Mouse (Mus musculus) myocyte (in vitro differentiated cells): ENCODE measurements around the gene Lingo2. TPM values are rescaled to one million over a fixed set of nuclear protein-coding genes. Genes with fewer than 3 reads are reported as not detected.

Experiments used
- H3K27me3 ChIP-seq: one replicate; pipeline ENCODE4 v1.6.1; 2011; ENCODE audit not compliant: control insufficient read depth, insufficient read depth, insufficient read length
- H3K36me3 ChIP-seq: one replicate; pipeline ENCODE4 v1.6.1; 2011; ENCODE audit not compliant: control insufficient read depth, insufficient read depth
- H3K4me2 ChIP-seq: one replicate; pipeline ENCODE4 v1.6.1; 2011; ENCODE audit warnings: low read depth, control low read depth
- H3K4me3 ChIP-seq: one replicate; pipeline ENCODE4 v1.5.1; 2011; ENCODE audit warnings: mild to moderate bottlenecking, control low read depth, moderate library complexity
- H3K79me2 ChIP-seq: one replicate; pipeline ENCODE4 v1.6.1; 2011; ENCODE audit not compliant: control insufficient read depth, insufficient read depth
- H3ac ChIP-seq: one replicate; pipeline ENCODE4 v1.6.1; 2011; ENCODE audit not compliant: control insufficient read depth, insufficient read length
- CEBPB ChIP-seq: IDR thresholded peaks from 2 replicates; pipeline ENCODE4 v1.6.1; 2011; ENCODE audit warnings: mild to moderate bottlenecking, moderate library complexity; ENCODE audit not compliant: poor library complexity, insufficient read depth, severe bottlenecking
- E2F4 ChIP-seq: IDR thresholded peaks from one replicate; pipeline ENCODE4 v1.6.1; 2011; ENCODE audit warnings: mild to moderate bottlenecking, control low read depth, moderate library complexity; ENCODE audit not compliant: insufficient read depth
- MAX ChIP-seq: IDR thresholded peaks from one replicate; pipeline ENCODE4 v1.6.1; 2011; ENCODE audit warnings: low read depth, mild to moderate bottlenecking, control low read depth
- MYOD1 ChIP-seq, 3 experiments: IDR thresholded peaks; one replicate each; pipeline ENCODE4 v1.6.1; 2011; ENCODE audit warnings: control low read depth in 2 of 3, low read depth in 2 of 3, mild to moderate bottlenecking in 2 of 3, moderate library complexity in 1 of 3; ENCODE audit not compliant: insufficient read length in 2 of 3, control insufficient read depth in 1 of 3
- MYOG ChIP-seq, 3 experiments: IDR thresholded peaks; one replicate each; pipeline ENCODE4 v1.6.1; 2011; ENCODE audit warnings: control low read depth in 2 of 3, low read depth in 2 of 3, mild to moderate bottlenecking in 2 of 3; ENCODE audit not compliant: insufficient read length in 2 of 3, control insufficient read depth in 1 of 3, insufficient read depth in 1 of 3
- POLR2A ChIP-seq: IDR thresholded peaks from one replicate; pipeline ENCODE4 v1.6.1; 2011; ENCODE audit warnings: low read depth, mild to moderate bottlenecking, control low read depth, moderate library complexity; ENCODE audit not compliant: insufficient read length
- POLR2AphosphoS2 ChIP-seq: IDR thresholded peaks from one replicate; pipeline ENCODE4 v1.6.1; 2011; ENCODE audit warnings: low read depth, control low read depth; ENCODE audit not compliant: insufficient read length
- REST ChIP-seq: IDR thresholded peaks from one replicate; pipeline ENCODE4 v1.6.1; 2011; ENCODE audit warnings: mild to moderate bottlenecking, control low read depth, moderate library complexity; ENCODE audit not compliant: insufficient read depth, insufficient read length
- SRF ChIP-seq: IDR thresholded peaks from one replicate; pipeline ENCODE4 v1.6.1; 2011; ENCODE audit warnings: low read depth; ENCODE audit not compliant: control insufficient read depth, insufficient read length
- TCF12 ChIP-seq: IDR thresholded peaks from one replicate; pipeline ENCODE4 v1.6.1; 2011; ENCODE audit warnings: mild to moderate bottlenecking, control low read depth; ENCODE audit not compliant: poor library complexity, insufficient read depth, severe bottlenecking
- TCF3 ChIP-seq: IDR thresholded peaks from one replicate; pipeline ENCODE4 v1.6.1; 2011; ENCODE audit warnings: low read depth, control low read depth; ENCODE audit not compliant: insufficient read length
- USF1 ChIP-seq: IDR thresholded peaks from one replicate; pipeline ENCODE4 v1.6.1; 2011; ENCODE audit warnings: low read depth, mild to moderate bottlenecking, control low read depth, moderate library complexity
- polyA plus RNA-seq: library from polyadenylated mRNA; unstranded; fragments of >200 nt; fragmentation: generic; extraction: Trizol; gene quantifications from one replicate; pipeline ENCODE4 v1.2.1, GENCODE M21; 2012; ENCODE audit warnings: missing spikeins

Gene Lingo2
- polyA plus RNA-seq, 1 experiment: 0.13 TPM

DNA sequence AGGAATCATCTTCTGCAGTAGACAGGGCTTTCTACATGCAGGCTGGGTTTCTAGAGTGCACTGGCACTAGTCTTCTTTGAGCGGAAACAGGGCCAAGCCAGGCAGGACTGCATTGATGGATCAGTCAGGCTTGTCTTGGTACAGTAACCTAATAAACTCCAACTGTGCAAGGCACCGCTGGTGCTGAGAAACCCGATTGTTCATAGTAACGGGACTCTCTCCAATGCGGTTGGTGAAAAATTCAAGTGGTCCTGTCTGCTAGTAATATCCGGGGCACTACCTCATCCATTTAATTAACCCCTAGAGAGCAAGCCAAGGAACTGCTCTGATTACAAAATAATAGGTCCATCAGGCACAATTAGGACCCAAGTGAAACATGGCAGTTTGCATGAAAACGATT, 1106.4 kb downstream of the Lingo2 start:
- Histone ChIP-seq H3K79me2 (no peaks in the 10 kb centered on the region), H3K36me3 (no peaks in the 10 kb centered on the region), H3K4me2 (no peak overlapping the region), H3K27me3 (no peaks in the 10 kb centered on the region), H3K4me3 (no peak overlapping the region), H3ac (no peak overlapping the region)
- TF ChIP-seq POLR2A (no peak), MYOG (IDR thresholded peaks at IDR 0.05; ENCODE audit: control insufficient read depth in 1 of 3, insufficient read depth in 1 of 3, insufficient read length in 2 of 3, low read depth in 2 of 3) (no peak), TCF12 (no peak), REST (no peak), TCF3 (no peak), USF1 (no peak), SRF (no peak), E2F4 (no peak), MYOD1 (IDR thresholded peaks at IDR 0.05; ENCODE audit: control insufficient read depth in 1 of 3, insufficient read length in 2 of 3, low read depth in 2 of 3) (no peak), POLR2AphosphoS2 (no peak), CEBPB (no peak), MAX (no peak)

GRCm38 (mm10) chr4:35844518-35844917, 1107.0 kb downstream of the Lingo2 start:
- Histone ChIP-seq H3K36me3 (no peaks in the 10 kb centered on the region), H3K4me3 (no peak overlapping the region), H3K79me2 (no peaks in the 10 kb centered on the region), H3K4me2 (no peak overlapping the region), H3K27me3 (no peaks in the 10 kb centered on the region), H3ac (no peak overlapping the region)
- TF ChIP-seq MAX (no peak), REST (no peak), USF1 (no peak), POLR2A (no peak), SRF (no peak)

DNA sequence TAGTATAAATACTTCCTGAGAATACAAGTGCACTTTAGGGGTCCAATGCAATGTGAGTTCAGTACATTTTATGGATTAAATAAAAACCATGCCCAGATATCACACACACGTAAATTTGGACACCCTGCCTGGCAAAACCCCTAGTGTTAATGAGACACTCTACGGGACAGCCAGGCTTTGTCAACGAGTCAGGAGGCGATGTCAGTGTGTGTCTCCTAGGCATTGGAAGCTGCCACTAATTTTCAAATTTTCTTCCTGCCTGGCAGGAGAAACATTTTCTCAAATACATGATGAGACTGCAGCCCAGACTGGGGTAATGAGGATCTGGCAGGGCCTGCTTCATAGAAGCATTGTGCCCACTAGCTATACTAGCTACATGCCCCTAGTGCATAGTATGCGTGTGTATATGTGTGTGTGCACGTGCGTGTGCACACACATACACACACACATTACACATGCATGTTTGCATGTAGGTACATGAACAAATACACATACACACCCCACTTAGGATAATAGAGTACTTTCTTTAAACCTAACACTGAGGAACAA, 1128.2 kb downstream of the Lingo2 start:
- no peaks in the 10 kb centered on the region for H3K27me3 ChIP-seq
- no peak overlapping the region for H3K4me2 ChIP-seq
- no peak for TF ChIP-seq CEBPB
- no peak for TF ChIP-seq POLR2AphosphoS2
- no peak for TF ChIP-seq MAX
- no peak for TF ChIP-seq REST
- no peak for TF ChIP-seq MYOG (IDR thresholded peaks at IDR 0.05; ENCODE audit: control insufficient read depth in 1 of 3, insufficient read depth in 1 of 3, insufficient read length in 2 of 3, low read depth in 2 of 3)
- no peak for TF ChIP-seq TCF12
- TF ChIP-seq SRF: no peak
- no peak for TF ChIP-seq MYOD1 (IDR thresholded peaks at IDR 0.05; ENCODE audit: control insufficient read depth in 1 of 3, insufficient read length in 2 of 3, low read depth in 2 of 3)
- TF ChIP-seq E2F4: no peak
- TF ChIP-seq POLR2A: no peak
- no peak for TF ChIP-seq TCF3
- TF ChIP-seq USF1: no peak
- H3K4me3 ChIP-seq: no peak overlapping the region
- H3K36me3 ChIP-seq: no peaks in the 10 kb centered on the region
- H3K79me2 ChIP-seq: no peaks in the 10 kb centered on the region
- no peak overlapping the region for H3ac ChIP-seq

DNA sequence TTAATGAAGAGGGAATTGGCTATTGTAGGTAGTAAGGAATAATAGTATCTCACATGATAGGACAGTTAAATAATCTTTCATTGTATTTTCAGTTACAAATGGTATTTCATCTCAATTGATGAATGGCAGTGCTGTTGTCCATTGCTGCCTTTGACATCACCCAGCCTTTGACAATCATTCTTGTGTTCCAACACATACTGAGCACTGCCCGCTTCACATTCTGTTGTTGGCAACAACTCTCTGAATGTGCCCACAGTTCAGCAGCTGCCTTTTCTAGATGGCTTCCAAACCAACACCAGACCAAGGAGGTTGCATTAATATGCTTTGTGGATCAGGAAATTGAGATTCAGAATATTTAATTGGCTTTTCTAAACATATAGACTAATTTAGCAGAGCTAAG, 1130.8 kb downstream of the Lingo2 start:
- Histone ChIP-seq H3K4me3 (no peak overlapping the region), H3K4me2 (no peak overlapping the region), H3ac (no peak overlapping the region), H3K36me3 (no peaks in the 10 kb centered on the region), H3K79me2 (no peaks in the 10 kb centered on the region), H3K27me3 (no peaks in the 10 kb centered on the region)
- TF ChIP-seq SRF (no peak), E2F4 (no peak), USF1 (no peak), CEBPB (no peak)

GRCm38 (mm10) chr4:35814698-35815097, 1136.8 kb downstream of the Lingo2 start:
- Histone ChIP-seq H3K4me3 (no peak overlapping the region), H3K36me3 (no peaks in the 10 kb centered on the region), H3K27me3 (no peaks in the 10 kb centered on the region), H3K79me2 (no peaks in the 10 kb centered on the region), H3ac (no peak overlapping the region), H3K4me2 (no peak overlapping the region)
- TF ChIP-seq MAX (no peak), MYOD1 (IDR thresholded peaks at IDR 0.05; ENCODE audit: control insufficient read depth in 1 of 3, insufficient read length in 2 of 3, low read depth in 2 of 3) (no peak), USF1 (no peak), REST (no peak), MYOG (IDR thresholded peaks at IDR 0.05; ENCODE audit: control insufficient read depth in 1 of 3, insufficient read depth in 1 of 3, insufficient read length in 2 of 3, low read depth in 2 of 3) (no peak), POLR2A (no peak), TCF12 (no peak), POLR2AphosphoS2 (no peak), CEBPB (no peak), SRF (no peak), E2F4 (no peak), TCF3 (no peak)
